Mouse (Mus musculus): ENCODE measurements around the gene Rassf5.
A peak's percentile ranks its signal among the peaks of the same experiment; 100 is the strongest.

The Rassf5 gene

DNA sequence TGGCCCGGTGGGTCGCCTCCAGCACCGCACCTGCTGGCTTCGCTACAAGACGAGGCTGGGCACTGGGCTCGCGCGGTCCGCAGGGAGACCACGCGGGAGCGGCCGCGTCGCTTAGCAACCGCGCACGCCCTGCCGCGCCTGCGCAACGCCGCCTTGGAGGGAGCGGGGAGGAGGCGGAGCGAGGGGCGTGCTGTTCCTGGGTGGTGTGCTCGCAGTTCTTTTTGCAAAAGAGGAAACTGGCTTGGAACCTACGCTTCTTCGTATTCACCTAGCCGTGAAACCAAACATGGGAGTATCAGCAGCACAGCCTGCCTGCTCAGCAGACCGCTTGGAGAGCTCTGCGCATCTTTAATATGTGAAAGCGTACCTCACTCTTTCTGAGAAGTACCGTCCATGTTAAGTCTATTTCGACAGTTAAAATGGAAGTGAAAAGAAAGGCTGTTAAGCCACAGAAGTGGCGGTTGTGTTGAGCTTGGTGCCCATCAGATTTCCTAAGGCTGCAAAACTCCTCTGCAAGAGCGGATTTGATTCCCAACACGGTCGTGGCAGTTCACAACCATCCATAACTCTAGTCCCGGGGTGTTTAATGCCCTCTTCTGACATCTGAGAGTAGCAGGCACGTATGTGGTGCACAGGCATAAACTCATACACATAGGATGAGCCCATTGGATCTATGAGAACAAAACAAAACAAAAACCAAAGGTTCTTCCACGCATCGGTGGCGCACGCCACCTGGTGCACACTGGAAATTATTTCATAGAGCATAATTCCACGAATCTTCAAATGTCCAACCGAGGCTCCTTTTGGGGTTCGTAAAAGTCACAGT, 106.7 kb downstream of the Rassf5 start, which contains the start of gene Dyrk3:
Gene Dyrk3 (minus strand): TSS at position 150 of the 826 bp plus-strand sequence.
- DNase-seq (ENCODE audit: low read depth, low spot score) = peak; percentile 90

DNA sequence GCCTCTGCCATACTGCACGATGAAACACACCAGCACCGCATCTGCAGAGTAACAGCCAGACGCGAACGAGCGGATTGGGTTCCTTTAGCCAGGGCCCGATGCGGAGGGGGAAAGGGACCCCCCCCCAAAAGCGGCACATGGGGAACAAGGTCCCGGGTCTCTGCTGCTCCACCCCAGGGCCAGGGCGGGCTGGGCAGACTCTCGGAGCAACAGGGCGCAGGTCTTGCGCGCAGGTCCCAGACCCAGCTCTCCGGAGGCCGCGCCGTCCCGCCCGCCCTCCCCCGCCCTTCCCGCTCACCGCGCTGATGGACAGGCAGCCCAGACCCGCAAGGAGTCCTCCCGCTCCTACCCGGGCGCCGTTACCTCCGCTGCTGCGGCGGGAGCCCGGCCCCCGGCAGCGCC, 107.3 kb downstream of the Rassf5 start:
- peak; percentile 37 for DNase-seq (ENCODE audit: low read depth, low spot score)

GRCm38 (mm10) chr1:131137111-131137510, 107.9 kb downstream of the Rassf5 start:
- DNase-seq (ENCODE audit: low read depth, low spot score) = no peak

- DNase-seq (ENCODE audit: low read depth, low spot score) = no peak
Measured at GRCm38 (mm10) chr1:131135960-131136629, 109.0 kb downstream of the Rassf5 start.

- no peak for DNase-seq (ENCODE audit: low read depth, low spot score)
Measured at GRCm38 (mm10) chr1:131134942-131135522, 110.0 kb downstream of the Rassf5 start.

DNA sequence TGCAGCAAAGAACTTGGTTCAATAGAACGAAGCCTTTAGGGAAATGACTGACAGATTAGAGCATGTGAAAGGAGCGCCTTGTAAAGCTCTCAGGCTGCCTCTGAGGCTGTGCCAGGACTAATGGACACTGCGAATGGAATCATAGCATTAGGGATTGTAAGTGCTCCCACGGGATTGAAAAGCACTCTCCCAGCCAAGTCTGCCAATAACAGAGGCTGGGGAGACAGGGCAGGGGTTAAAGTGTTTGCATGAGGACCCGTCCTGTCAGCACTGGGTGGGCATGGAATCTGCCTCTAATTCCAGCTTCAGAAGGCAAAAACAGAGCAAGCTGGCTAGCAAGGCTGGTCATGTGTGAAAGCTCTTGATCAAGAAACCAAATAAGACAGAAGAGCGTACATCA, 110.8 kb downstream of the Rassf5 start:
- DNase-seq (ENCODE audit: low read depth, low spot score) = no peak

Data from embryo, embryonic 11.5 days (tissue).